7 mouse cellular contexts compared by ENCODE assay signal in the genomic region with DNA sequence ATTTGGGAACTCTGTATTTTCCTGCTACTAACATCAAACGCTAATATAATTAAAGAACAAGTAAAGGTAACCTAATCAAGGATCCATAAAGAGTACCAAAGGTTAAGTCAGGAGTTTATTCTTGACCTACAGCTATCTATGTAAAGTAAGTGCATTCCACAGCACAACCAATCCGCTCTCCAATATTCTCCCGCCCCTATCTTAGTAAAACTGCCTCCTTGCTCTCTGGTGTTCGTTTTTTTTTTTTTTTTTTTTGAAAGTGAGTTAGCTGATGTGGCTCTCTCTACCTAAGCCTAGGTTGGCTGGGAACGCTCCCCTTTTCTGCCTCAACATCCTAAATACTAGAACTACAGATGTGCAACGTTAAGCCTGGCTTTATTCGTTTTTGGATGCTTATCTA. TPM values are rescaled to one million over a fixed set of nuclear protein-coding genes. Genes with fewer than 3 reads are reported as not detected.
DNase-seq lines count a peak whose midpoint lies in the region; ATAC-seq lines count a peak whose summit lies in the region.

No protein-coding gene starts in this region.

- H3K9me3 ChIP-seq in forebrain, embryonic 10.5 days, result peaks cover 3% of the 10 kb centered on the region; the same call in 1 of the 2 replicates
- no peaks in the 10 kb centered on the region; the same call in 1 of the 2 replicates for H3K9me3 ChIP-seq in liver, embryonic 12.5 days (replicated peaks)

- peak overlapping the region; percentile 80 for H3K4me2 ChIP-seq in liver, embryonic 12.5 days

- no peaks in the 10 kb centered on the region for H3K27me3 ChIP-seq in forebrain, embryonic 10.5 days (ENCODE audit: poor library complexity, severe bottlenecking)
- H3K27me3 ChIP-seq in liver, embryonic 12.5 days (replicated peaks), result no peaks in the 10 kb centered on the region

- H3K4me1 ChIP-seq in forebrain, embryonic 10.5 days, result peaks cover 18% of the 10 kb centered on the region
- H3K4me1 ChIP-seq in liver, embryonic 12.5 days, result peaks cover 32% of the 10 kb centered on the region

- ATAC-seq in liver, embryonic 12.5 days, result peak; percentile 17; the same call in 1 of the 2 replicates
- ATAC-seq in CD4-positive, CD25-positive, alpha-beta regulatory T cell, adult 4 months, result no peak

- DNase-seq in retina, embryonic 14.5 days (ENCODE audit: low spot score), result peak; percentile 4
- DNase-seq in retina, postnatal 1 day, result no peak
- no peak for DNase-seq in forebrain, embryonic 10.5 days (ENCODE audit: extremely low spot score, low spot score)
- DNase-seq in frontal cortex, postnatal 36 days (ENCODE audit: low spot score in 2 of 2), result no peak
- DNase-seq in testis, postnatal 10 days (ENCODE audit: low spot score), result no peak

- 28% methylated on average over 7 of the region's 7 CpGs for WGBS in forebrain, embryonic 10.5 days
- WGBS in liver, embryonic 12.5 days (ENCODE audit: insufficient replicate concordance), result 10% methylated on average over 7 of the region's 7 CpGs

- peak overlapping the region; percentile 95; the same call in 1 of the 2 replicates for H3K4me3 ChIP-seq in forebrain, embryonic 10.5 days
- peak overlapping the region; percentile 94 for H3K4me3 ChIP-seq in liver, embryonic 12.5 days

- H3K36me3 ChIP-seq in forebrain, embryonic 10.5 days (replicated peaks), result no peaks in the 10 kb centered on the region
- H3K36me3 ChIP-seq in liver, embryonic 12.5 days, result peaks cover 3% of the 10 kb centered on the region; the same call in 1 of the 2 replicates

- H3K27ac ChIP-seq in forebrain, embryonic 10.5 days, result no peak overlapping the region
- peak overlapping the region; percentile 96 for H3K27ac ChIP-seq in liver, embryonic 12.5 days

- peak overlapping the region; percentile 97 for H3K9ac ChIP-seq in liver, embryonic 12.5 days

RNA-seq across cellular contexts. Expression of a gene that starts 1.2 kb away (rescaled TPM):
- 14.0 and 14.5 TPM in 2 replicates for polyA plus RNA-seq in forebrain, embryonic 10.5 days (2016; fragmentation: Nextera tagmentation; extraction: Ambion mirVana)
- 12.7 and 13.8 TPM in 2 replicates for polyA plus RNA-seq in liver, embryonic 12.5 days (2016; fragmentation: Nextera tagmentation; extraction: Ambion mirVana)
- polyA plus RNA-seq in CD4-positive, CD25-positive, alpha-beta regulatory T cell, adult 4 months (2017; shearing (Covaris generic)), result 10 to 100 TPM in 1 of 2 experiments, 1 to 10 TPM in 1; 9.8 to 10.6 TPM

RNA-seq across cellular contexts. Expression of a gene that starts 36.4 kb away (rescaled TPM):
- polyA plus RNA-seq in forebrain, embryonic 10.5 days (2016; fragmentation: Nextera tagmentation; extraction: Ambion mirVana), result 28.9 and 31.2 TPM in 2 replicates
- 20.2 and 20.9 TPM in 2 replicates for polyA plus RNA-seq in liver, embryonic 12.5 days (2016; fragmentation: Nextera tagmentation; extraction: Ambion mirVana)
- 10 to 100 TPM; 12.4 to 18.7 TPM for polyA plus RNA-seq in CD4-positive, CD25-positive, alpha-beta regulatory T cell, adult 4 months (2017; shearing (Covaris generic))

RNA-seq across cellular contexts. Expression of a gene that starts 58.0 kb away (rescaled TPM):
- not detected in 2 replicates for polyA plus RNA-seq in forebrain, embryonic 10.5 days (2016; fragmentation: Nextera tagmentation; extraction: Ambion mirVana)
- polyA plus RNA-seq in liver, embryonic 12.5 days (2016; fragmentation: Nextera tagmentation; extraction: Ambion mirVana), result not detected in 2 replicates
- polyA plus RNA-seq in CD4-positive, CD25-positive, alpha-beta regulatory T cell, adult 4 months (2017; shearing (Covaris generic)), result not detected
